Mouse (Mus musculus): Measurements from ENCODE around the gene Cd7.
"Not testable (repeated sequence)": the region's sequence is repeated elsewhere in the genome, so short reads cannot be mapped to it uniquely, and the experiment has no call there.

Cd7 gene

GRCm38 (mm10) chr11:121047826-121048399 lies 8.7 kb upstream of the Cd7 start:
- no peak for DNase-seq (ENCODE audit: low spot score)

- no peak for DNase-seq (ENCODE audit: low spot score)
Measured at GRCm38 (mm10) chr11:121045286-121045685, 6.1 kb upstream of the Cd7 start.

- not testable (repeated sequence) for DNase-seq (ENCODE audit: low spot score)
Measured at GRCm38 (mm10) chr11:121043025-121043424, 3.8 kb upstream of the Cd7 start.

- DNase-seq (ENCODE audit: low spot score), result no peak
Measured at GRCm38 (mm10) chr11:121042480-121042879, 3.3 kb upstream of the Cd7 start.

- DNase-seq (ENCODE audit: low spot score), result no peak
Measured at GRCm38 (mm10) chr11:121041636-121042035, 2.4 kb upstream of the Cd7 start.

GRCm38 (mm10) chr11:121041212-121041611 lies 2.0 kb upstream of the Cd7 start:
- peak; percentile 56 for DNase-seq (ENCODE audit: low spot score)

- no peak for DNase-seq (ENCODE audit: low spot score)
Measured at GRCm38 (mm10) chr11:121038366-121039240, 615 bp downstream of the Cd7 start.

GRCm38 (mm10) chr11:121033118-121033517 lies 6.1 kb downstream of the Cd7 start:
- no peak for DNase-seq (ENCODE audit: low spot score)

- DNase-seq (ENCODE audit: low spot score), result no peak
Measured at GRCm38 (mm10) chr11:121027259-121027658, 12.0 kb downstream of the Cd7 start.

- DNase-seq (ENCODE audit: low spot score), result no peak
Measured at GRCm38 (mm10) chr11:121024163-121024562, 15.1 kb downstream of the Cd7 start.

GRCm38 (mm10) chr11:121019501-121019900 lies 19.7 kb downstream of the Cd7 start:
- no peak for DNase-seq (ENCODE audit: low spot score)

GRCm38 (mm10) chr11:121017703-121018102 lies 21.5 kb downstream of the Cd7 start:
- DNase-seq (ENCODE audit: low spot score), result peak; percentile 41

- no peak for DNase-seq (ENCODE audit: low spot score)
Measured at GRCm38 (mm10) chr11:121015472-121015871, 23.7 kb downstream of the Cd7 start.

- no peak for DNase-seq (ENCODE audit: low spot score)
Measured at GRCm38 (mm10) chr11:121014896-121015300, 24.3 kb downstream of the Cd7 start.

- no peak for DNase-seq (ENCODE audit: low spot score)
Measured at GRCm38 (mm10) chr11:121013656-121014055, 25.6 kb downstream of the Cd7 start.

- no peak for DNase-seq (ENCODE audit: low spot score)
Measured at GRCm38 (mm10) chr11:121010044-121010755, 29.0 kb downstream of the Cd7 start.

GRCm38 (mm10) chr11:121006184-121006583 lies 33.0 kb downstream of the Cd7 start:
- no peak for DNase-seq (ENCODE audit: low spot score)

GRCm38 (mm10) chr11:121004281-121004680 lies 34.9 kb downstream of the Cd7 start:
- no peak for DNase-seq (ENCODE audit: low spot score)

GRCm38 (mm10) chr11:121001966-121002365 lies 37.3 kb downstream of the Cd7 start:
- no peak for DNase-seq (ENCODE audit: low spot score)

GRCm38 (mm10) chr11:120994741-120995140 lies 44.5 kb downstream of the Cd7 start:
- DNase-seq (ENCODE audit: low spot score), result no peak

GRCm38 (mm10) chr11:120993586-120993985 lies 45.6 kb downstream of the Cd7 start:
- no peak for DNase-seq (ENCODE audit: low spot score)

- DNase-seq (ENCODE audit: low spot score), result no peak
Measured at GRCm38 (mm10) chr11:120993080-120993479, 46.1 kb downstream of the Cd7 start.

GRCm38 (mm10) chr11:120991791-120992190 lies 47.4 kb downstream of the Cd7 start:
- DNase-seq (ENCODE audit: low spot score), result no peak
